Mouse (Mus musculus) hindbrain, embryonic 16.5 days (tissue): Measurements from ENCODE around the gene Ccdc9b. TPM values are rescaled to one million over a fixed set of nuclear protein-coding genes. Genes with fewer than 3 reads are reported as not detected.

ENCODE experiments used
- ATAC-seq: fragments of 200-750 bp; cut with Nextera tagmentation; 2 replicates; pipeline ENCODE4 v1.8.0; 2017; ENCODE audit warnings: moderate TSS enrichment, moderate library complexity
- H3K27ac ChIP-seq: fragments of 300-500 bp; sonication (generic); 2 replicates; pipeline ENCODE4 v1.5.1; 2014; ENCODE audit warnings: low read depth, mild to moderate bottlenecking, control low read depth, low read length, moderate library complexity
- H3K27me3 ChIP-seq: fragments of 300-500 bp; sonication (generic); replicated peaks from 2 replicates; pipeline ENCODE4 v1.6.1; 2014; ENCODE audit warnings: low read length; ENCODE audit not compliant: control insufficient read depth, insufficient read depth
- H3K36me3 ChIP-seq: fragments of 300-500 bp; sonication (generic); 2 replicates; pipeline ENCODE4 v1.6.1; 2014; ENCODE audit warnings: mild to moderate bottlenecking, low read length, moderate library complexity, mixed read lengths; ENCODE audit not compliant: control insufficient read depth, insufficient read depth
- H3K4me1 ChIP-seq: fragments of 300-500 bp; sonication (generic); 2 replicates; pipeline ENCODE4 v1.6.1; 2014; ENCODE audit warnings: low read depth, low read length; ENCODE audit not compliant: control insufficient read depth, insufficient read depth
- H3K4me2 ChIP-seq: fragments of 300-500 bp; sonication (generic); 2 replicates; pipeline ENCODE4 v1.6.1; 2014; ENCODE audit warnings: mild to moderate bottlenecking, low read length, control low read depth, moderate library complexity
- H3K4me3 ChIP-seq: fragments of 300-500 bp; sonication (generic); 2 replicates; pipeline ENCODE4 v1.5.1; 2014; ENCODE audit warnings: mild to moderate bottlenecking, low read length, control low read depth, moderate library complexity
- H3K9ac ChIP-seq: fragments of 300-500 bp; sonication (generic); 2 replicates; pipeline ENCODE4 v1.6.1; 2014; ENCODE audit warnings: low read depth, mild to moderate bottlenecking, control low read depth, low read length, moderate library complexity
- H3K9me3 ChIP-seq: fragments of 300-500 bp; sonication (generic); 2 replicates; pipeline ENCODE4 v1.6.1; 2014; ENCODE audit warnings: mild to moderate bottlenecking, low read length, moderate library complexity; ENCODE audit not compliant: control insufficient read depth
- WGBS: fragments of 180-500 bp; shearing (Covaris S2); extraction: QIAGEN DNeasy Blood & Tissue Kit; methylation state at CpG from one replicate; pipeline ENCODE4 v1.1.7; 2014; 5-methylcytosine and 5-hydroxymethylcytosine counted together
- polyA plus RNA-seq: library from polyadenylated mRNA; unstranded; fragments of >200 nt; fragmentation: Nextera tagmentation; extraction: Ambion mirVana; gene quantifications from 2 replicates; pipeline ENCODE4 v1.2.1, GENCODE M21; 2015

The Ccdc9b gene
- polyA plus RNA-seq, 1 experiment from 2014 or later, result 1.0 TPM

DNA sequence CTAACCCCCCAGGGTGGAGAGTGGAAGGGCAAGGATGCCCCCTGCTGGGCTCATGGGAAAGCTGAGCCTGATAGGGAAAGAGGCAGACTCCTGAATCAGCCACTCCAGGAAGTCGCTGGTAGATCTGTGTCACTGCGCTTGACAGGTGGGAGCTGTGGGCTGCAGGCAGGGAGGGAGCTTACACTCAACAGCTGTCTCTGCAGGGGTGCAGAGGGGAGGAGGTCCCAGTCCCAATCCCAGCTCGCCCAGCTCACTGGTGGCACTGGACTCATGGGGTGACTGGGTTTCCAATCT, 31.9 kb downstream of the Ccdc9b start:
- ATAC-seq, result peak; percentile 40; the same call in 1 of the 2 replicates
- Histone ChIP-seq H3K27me3 (peaks cover 3% of the 10 kb centered on the region), H3K9me3 (no peaks in the 10 kb centered on the region), H3K4me3 (no peak overlapping the region), H3K4me2 (no peak overlapping the region), H3K27ac (no peak overlapping the region), H3K9ac (no peak overlapping the region), H3K4me1 (no peaks in the 10 kb centered on the region), H3K36me3 (no peaks in the 10 kb centered on the region)
- WGBS, result 7% methylated on average over 3 of the region's 3 CpGs

DNA sequence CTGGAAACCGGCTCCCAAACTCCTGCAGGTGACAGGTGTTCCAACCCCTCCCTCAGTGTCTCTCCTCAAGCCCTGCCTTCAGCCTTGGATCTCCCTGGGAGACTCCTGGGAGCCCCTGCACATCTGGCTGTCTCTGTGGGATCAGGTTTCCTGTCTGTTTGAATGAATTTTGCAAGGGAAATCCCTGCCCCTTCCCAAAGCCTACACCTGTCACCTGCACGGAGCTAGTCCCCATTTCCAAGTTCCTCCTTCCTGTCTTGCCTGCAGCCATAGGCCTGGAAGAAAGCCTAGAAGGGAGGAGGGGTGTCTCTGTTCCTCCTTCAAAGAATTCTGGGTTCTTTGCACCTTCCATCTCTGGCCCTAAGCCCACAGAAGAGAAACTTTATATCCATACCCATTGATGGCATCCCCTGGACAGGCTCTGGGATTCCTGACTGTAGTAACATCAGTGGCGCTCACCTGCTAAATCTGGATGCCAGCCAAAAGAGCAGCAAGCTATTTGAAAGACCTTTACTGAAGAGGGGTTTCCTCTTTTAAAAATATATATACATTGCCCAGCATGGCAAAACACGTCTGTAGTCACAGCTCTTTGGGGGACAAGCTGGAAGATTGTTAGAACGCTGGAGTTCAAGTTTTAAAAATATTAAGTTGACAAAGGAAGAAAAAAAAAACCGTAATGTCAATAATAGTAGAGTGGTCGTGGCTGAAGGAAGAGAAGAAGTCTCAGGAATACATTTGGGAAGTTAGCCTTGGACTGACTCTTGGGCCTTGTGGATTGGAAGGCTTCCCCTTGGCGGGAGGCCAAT, 32.4 kb downstream of the Ccdc9b start:
- H3K27me3 ChIP-seq, result peaks cover 3% of the 10 kb centered on the region
- peak; percentile 9; the same call in 1 of the 2 replicates for ATAC-seq
- H3K4me1 ChIP-seq, result no peaks in the 10 kb centered on the region
- no peaks in the 10 kb centered on the region for H3K36me3 ChIP-seq
- no peak overlapping the region for H3K27ac ChIP-seq
- no peaks in the 10 kb centered on the region for H3K9me3 ChIP-seq
- H3K9ac ChIP-seq, result no peak overlapping the region
- H3K4me2 ChIP-seq, result no peak overlapping the region
- WGBS, result 22% methylated on average over 8 of the region's 8 CpGs
- no peak overlapping the region for H3K4me3 ChIP-seq

DNA sequence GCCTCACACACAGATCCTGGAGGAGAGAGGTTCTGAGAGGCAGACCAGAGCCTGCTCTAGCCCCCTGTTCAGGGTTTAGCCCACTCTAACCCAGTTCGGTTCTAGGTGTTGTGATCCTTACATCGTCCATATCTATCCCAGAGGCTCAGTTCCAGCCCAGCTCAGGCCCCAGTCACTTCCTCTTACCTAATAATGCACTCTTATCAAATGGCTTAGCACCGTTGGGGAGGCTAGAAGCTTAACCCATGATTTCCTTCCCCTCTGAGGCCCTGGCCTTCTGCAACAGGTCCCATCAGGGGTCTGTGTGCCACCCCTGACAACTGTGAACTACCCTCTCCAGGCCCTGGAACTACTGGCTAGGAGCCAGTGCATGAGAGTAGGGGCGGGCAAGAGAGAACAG, 33.3 kb downstream of the Ccdc9b start:
- 53% methylated on average over 4 of the region's 4 CpGs for WGBS
- no peak for ATAC-seq
- peaks cover 3% of the 10 kb centered on the region for H3K27me3 ChIP-seq

DNA sequence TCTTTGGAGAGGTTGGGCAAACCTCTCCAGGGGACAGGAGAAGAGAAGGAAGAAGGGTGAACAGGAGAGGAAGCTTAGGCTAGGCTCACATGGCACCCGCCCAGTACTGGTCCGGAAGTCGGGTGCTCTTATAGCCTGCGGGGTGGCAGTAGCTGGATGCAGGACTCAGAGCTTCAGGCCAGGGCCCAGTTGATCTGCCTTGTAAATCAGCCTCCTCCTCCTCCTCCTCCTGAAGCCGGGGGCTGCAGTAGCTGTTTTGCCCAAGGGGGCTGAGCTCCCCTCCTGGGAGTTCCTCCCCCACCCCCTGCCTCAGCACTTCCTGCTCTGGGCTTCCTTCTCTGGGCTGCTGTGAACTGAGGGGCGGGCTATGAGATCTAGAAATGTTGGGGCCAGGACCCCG, 34.1 kb downstream of the Ccdc9b start, which contains the start of gene Plcb2:
TSS of gene Plcb2 (minus strand) at position 102 of the 400 bp plus-strand sequence.
- Histone ChIP-seq H3K36me3 (no peaks in the 10 kb centered on the region), H3K4me1 (no peaks in the 10 kb centered on the region), H3K4me2 (no peak within 1 kb of the TSS), H3K27me3 (peaks cover 3% of the 10 kb centered on the region), H3K27ac (no peak within 1 kb of the TSS), H3K4me3 (no peak within 1 kb of the TSS), H3K9me3 (no peaks in the 10 kb centered on the region), H3K9ac (no peak within 1 kb of the TSS)
- 40% methylated on average over 6 of the region's 7 CpGs for WGBS
- ATAC-seq, result no peak

More for the DNA sequence above, 33.3 kb downstream of the Ccdc9b start:
- Histone ChIP-seq H3K4me3 (no peak overlapping the region), H3K4me2 (no peak overlapping the region), H3K9ac (no peak overlapping the region), H3K36me3 (no peaks in the 10 kb centered on the region), H3K27ac (no peak overlapping the region), H3K4me1 (no peaks in the 10 kb centered on the region), H3K9me3 (no peaks in the 10 kb centered on the region)

DNA sequence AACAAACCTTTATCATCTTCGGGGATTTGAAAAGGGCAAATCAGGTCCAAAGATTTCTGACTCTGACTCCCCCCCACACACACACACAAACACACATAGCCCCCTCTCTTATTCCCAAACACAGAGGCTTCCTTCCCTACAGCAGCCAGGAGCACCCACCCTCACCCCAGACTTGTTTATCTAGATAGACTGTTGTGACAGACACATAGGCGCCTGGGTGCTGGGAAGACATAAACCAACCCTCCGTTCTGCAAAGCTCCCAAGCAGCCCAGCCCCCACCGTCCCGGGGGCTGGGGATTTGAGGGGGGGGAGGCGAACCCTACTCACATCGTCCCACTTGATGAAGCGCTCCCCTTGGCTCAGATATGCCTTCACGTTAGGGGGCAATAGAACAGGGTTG, 34.5 kb downstream of the Ccdc9b start:
- ATAC-seq, result no peak
- Histone ChIP-seq H3K27ac (no peak overlapping the region), H3K9me3 (no peaks in the 10 kb centered on the region), H3K9ac (no peak overlapping the region), H3K36me3 (no peaks in the 10 kb centered on the region), H3K27me3 (peaks cover 3% of the 10 kb centered on the region), H3K4me3 (no peak overlapping the region), H3K4me1 (no peaks in the 10 kb centered on the region), H3K4me2 (no peak overlapping the region)
- WGBS, result 35% methylated on average over 9 of the region's 9 CpGs

DNA sequence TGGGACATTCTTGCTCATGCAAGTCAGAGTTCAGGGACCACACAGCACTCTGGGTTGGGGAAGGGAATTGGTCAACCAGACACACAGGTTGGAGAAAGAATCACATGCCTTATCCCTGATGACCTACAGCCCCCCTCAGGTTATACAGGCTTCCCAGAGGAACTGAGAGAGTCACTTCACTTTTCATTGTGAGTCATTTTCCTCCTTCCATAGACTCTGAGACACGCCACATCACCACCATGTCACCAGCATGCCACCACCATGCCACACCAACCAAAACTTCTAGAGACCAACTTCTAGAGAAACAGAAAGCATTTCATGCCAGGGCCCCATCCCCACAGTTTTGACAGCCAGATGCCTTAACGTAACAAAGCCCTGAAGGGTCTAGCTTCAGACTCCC, 35.6 kb downstream of the Ccdc9b start:
- Histone ChIP-seq H3K4me1 (no peaks in the 10 kb centered on the region), H3K4me2 (no peak overlapping the region), H3K4me3 (no peak overlapping the region), H3K36me3 (no peaks in the 10 kb centered on the region), H3K9ac (no peak overlapping the region), H3K27ac (no peak overlapping the region), H3K27me3 (peaks cover 3% of the 10 kb centered on the region), H3K9me3 (no peaks in the 10 kb centered on the region)
- WGBS, result 83% methylated on average over 2 of the region's 2 CpGs
- no peak for ATAC-seq

DNA sequence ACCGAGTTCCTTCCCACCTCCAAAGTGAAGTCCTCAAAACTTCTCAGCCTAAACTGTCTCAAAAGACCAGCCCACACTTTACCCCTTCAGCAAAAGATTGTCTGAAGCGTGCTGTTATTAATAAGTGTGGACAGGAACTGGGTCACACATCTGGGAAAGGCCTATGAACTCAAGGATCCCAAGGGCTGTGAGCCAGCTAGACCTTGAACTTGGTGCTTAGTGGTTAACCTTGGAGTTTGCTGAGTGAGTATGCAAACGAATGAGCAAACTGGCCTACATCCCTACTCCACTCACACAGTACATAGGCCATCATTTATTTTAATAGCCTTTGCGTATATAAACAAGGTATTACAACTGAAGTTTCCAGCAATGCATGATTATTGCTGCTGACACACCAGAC, 37.0 kb downstream of the Ccdc9b start:
- H3K4me3 ChIP-seq, result no peak overlapping the region
- H3K27me3 ChIP-seq, result peaks cover 3% of the 10 kb centered on the region
- H3K36me3 ChIP-seq, result no peaks in the 10 kb centered on the region
- WGBS, result 86% methylated on average over 4 of the region's 4 CpGs
- no peaks in the 10 kb centered on the region for H3K9me3 ChIP-seq
- H3K27ac ChIP-seq, result no peak overlapping the region
- H3K4me1 ChIP-seq, result no peaks in the 10 kb centered on the region
- no peak for ATAC-seq
- H3K9ac ChIP-seq, result no peak overlapping the region
- no peak overlapping the region for H3K4me2 ChIP-seq

DNA sequence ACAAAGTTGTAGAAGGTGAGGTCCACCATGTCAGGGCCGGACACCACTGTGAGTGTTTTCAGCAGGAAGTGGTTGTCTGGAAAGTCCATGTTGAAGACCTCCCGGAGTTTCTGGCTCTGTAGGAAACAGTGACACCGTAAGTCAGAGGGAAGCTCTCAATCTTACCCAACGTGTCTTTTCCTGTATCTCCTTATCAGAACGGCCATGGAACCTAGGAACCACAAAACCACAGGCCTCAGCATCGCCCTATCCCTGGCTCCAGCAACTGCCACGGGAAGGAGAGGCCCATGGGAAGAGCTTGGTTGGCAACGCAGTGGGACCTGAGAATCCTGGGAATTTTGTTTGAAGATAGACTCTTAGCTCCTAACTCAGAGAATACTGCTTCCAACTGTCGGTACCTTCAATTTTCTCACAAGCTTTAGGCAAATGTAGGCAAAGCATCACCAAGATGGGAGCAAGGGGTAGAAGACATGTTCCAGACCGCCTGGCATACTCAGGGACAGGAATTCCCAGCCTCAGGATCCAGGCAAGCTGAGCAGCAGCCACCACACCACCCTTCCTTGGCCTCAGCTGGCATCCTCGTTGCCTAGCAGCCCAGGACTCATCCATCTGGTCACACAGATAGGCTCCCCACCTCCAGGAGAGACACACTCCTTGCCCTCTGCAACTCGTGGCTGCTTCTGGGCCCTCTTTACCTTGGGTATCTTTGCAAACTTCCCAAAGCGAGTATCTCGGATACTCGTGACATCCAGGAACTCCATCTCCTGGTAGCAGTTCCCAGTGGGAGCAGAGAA, 38.6 kb downstream of the Ccdc9b start:
- Histone ChIP-seq H3K4me1 (no peaks in the 10 kb centered on the region), H3K36me3 (no peaks in the 10 kb centered on the region), H3K27me3 (peaks cover 3% of the 10 kb centered on the region; the same call in 1 of the 2 replicates), H3K4me2 (no peak overlapping the region), H3K9me3 (no peaks in the 10 kb centered on the region), H3K9ac (no peak overlapping the region), H3K27ac (no peak overlapping the region), H3K4me3 (no peak overlapping the region)
- ATAC-seq, result no peak
- 81% methylated on average over 15 of the region's 15 CpGs for WGBS

DNA sequence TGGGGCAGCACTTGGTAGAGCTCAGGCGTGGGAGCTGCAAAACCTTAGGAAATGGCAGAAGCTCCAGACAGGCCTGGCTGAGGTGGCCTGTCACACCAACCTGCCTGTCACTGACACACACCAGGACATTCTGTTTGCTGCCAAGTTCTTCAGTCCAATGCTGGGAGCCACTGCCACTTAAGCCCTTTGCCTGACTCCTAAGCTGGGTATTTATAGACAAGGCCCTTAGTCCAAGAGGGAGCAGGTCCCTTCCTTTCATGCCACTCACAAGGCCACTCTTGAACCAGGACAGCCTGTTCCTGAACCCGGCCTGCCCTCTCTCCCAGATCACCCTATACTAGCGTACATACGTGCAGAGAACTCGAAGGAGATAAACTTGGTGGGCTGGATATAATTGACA, 45.8 kb downstream of the Ccdc9b start:
- no peak for ATAC-seq
- Histone ChIP-seq H3K9ac (no peak overlapping the region), H3K9me3 (no peaks in the 10 kb centered on the region), H3K36me3 (no peaks in the 10 kb centered on the region), H3K27ac (no peak overlapping the region), H3K27me3 (peaks cover 10% of the 10 kb centered on the region), H3K4me3 (no peak overlapping the region), H3K4me1 (peaks cover 4% of the 10 kb centered on the region), H3K4me2 (no peak overlapping the region)
- 87% methylated on average over 5 of the region's 5 CpGs for WGBS
